Mouse (Mus musculus) heart, adult 18-20 months (tissue): Measurements from ENCODE around the gene Coq3. TPM values are rescaled to one million over a fixed set of nuclear protein-coding genes. Genes with fewer than 3 reads are reported as not detected.

ENCODE experiments used
- DNase-seq, 2 experiments: peaks; one replicate each; pipeline ENCODE4 v3.0.0; 2021 to 2022; ENCODE audit warnings: mixed read lengths in 1 of 2
- long read RNA-seq, 2 experiments: library from polyadenylated mRNA; stranded (forward); transcript quantifications; one replicate each; pipeline ENCODE4 v2.0.0; 2021
- total RNA-seq, 2 experiments: library from RNA; stranded (reverse); gene quantifications; 2 replicates each; pipeline ENCODE4 v1.2.3; 2021

Coq3 gene
- total RNA-seq = 10 to 100 TPM; 38.7 to 39.9 TPM
- long read RNA-seq, experiment 1, transcript Coq3-201 (7 exons, 2,651 nt) = major isoform, 51 of 376 reads
- long read RNA-seq, experiment 1, partial matches to known transcripts = 321 of 376 reads
- long read RNA-seq, experiment 1, other reads (novel, unspliced or antisense) = 4 of 376 reads
- long read RNA-seq, experiment 2, transcript Coq3-201 (7 exons, 2,651 nt) = major isoform, 26 of 285 reads
- long read RNA-seq, experiment 2, partial matches to known transcripts = 3 of 285 reads
- long read RNA-seq, experiment 2, other reads (novel, unspliced or antisense) = 256 of 285 reads

DNA sequence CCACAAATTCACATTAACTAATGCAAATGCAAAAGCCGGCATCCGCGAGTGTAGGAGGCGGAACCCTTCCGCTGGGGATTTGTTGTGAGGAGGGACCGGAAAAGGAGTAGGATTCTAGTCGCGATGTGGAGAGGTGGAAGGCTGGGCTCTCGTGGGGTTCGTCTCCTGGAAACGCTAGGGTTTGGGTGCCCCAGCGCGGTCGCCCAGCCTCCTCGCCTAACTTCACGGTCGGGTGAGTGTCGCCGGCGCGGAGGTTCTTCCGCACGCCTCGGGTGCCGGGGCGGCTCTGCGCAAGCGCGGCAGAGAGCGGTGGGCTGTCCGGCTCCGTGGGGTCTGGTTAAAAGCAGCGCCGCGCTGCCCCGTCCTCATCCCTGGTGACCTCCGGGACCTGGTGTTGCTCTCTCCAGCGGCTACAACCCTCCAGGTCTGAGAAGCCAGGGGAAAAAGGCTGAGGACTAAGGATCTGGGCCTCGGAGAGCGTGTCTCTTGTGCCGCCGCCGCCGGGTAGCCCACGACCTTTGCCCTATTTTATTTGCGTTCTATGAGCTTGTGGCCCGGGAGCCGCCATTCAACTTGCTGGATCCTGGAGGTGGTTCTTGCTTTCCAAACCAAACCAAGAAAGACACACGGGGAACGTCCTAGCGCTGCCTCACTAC, at the start of gene Coq3:
Gene Coq3, plus strand, starts transcription at position 109 of the 656 bp plus-strand sequence.
- peak; percentile 86 to 88 for DNase-seq

GRCm38 (mm10) chr4:21832844-21833243, 46.6 kb upstream of the Coq3 start:
- DNase-seq = no peak

- DNase-seq = peak; percentile 96 to 97
These were observed 31.8 kb upstream of the Coq3 start, which contains the start of gene Pnisr for GRCm38 (mm10) chr4:21847481-21848286. TSS of gene Pnisr (plus strand) at chr4:21847583.

GRCm38 (mm10) chr4:21848287-21848630, 31.2 kb upstream of the Coq3 start:
- peak; percentile 91 to 95 for DNase-seq

DNA sequence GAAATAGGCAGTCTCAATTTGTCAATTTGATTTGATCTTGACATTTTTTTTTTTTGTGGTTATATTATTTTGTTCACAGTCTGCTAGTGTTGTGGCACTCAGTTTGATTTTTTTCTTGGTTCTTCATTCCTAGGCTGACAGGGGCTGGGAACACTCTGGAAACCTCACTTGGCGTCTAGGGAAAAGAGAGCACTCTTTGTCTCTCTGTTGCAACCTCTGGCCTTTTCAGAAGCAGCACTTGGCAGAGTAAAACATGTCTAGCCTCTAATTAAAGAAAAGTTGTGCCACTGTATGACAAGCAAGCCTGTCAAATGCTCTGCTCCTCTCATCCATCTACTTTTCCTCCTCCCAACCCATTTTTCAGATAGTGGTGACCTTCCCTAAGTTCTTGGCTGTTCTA, 22.0 kb upstream of the Coq3 start:
- DNase-seq = no peak

DNA sequence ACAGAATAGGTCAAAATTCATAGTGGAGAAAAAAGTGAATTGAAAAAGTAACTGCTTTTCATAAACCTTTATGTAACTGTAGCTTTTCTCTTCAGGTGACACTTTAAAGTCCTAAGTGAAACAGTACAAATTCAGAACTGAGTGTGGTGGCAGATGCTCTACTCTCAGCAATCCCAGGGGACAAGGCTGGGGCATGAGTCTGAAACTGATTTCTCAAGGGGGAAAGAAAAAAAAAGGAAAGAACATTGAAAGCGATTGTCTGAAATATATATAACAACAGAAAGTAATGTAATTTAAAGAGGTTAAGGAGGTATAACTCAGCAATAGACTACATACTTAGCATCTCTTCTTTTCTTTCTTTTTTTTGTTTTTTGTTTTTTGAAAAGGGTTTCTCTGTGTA, 14.2 kb upstream of the Coq3 start:
- DNase-seq = no peak

DNA sequence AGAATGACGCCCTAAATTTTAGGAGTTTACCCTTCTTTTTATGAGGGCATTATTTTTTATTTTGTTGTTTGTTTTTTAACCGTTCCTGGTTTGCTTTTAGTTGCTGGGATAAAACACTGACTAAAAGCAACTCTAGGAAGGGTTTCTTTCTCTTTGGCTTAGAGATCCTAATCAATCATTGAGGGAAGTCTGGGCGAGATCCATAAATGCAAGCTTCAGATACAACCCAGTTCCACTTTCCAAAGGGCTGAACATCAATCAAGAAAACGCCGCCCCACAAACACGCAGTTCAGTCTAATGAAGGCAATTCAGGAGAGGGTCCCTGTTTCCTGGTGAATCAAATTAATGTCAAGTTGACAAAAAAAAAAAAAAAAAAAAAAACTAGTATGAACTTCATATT, 697 bp upstream of the Coq3 start:
- DNase-seq = no peak

GRCm38 (mm10) chr4:21882806-21883205, 3.3 kb downstream of the Coq3 start:
- no peak for DNase-seq

- no peak for DNase-seq
These were observed 6.4 kb downstream of the Coq3 start for GRCm38 (mm10) chr4:21885831-21886230.

GRCm38 (mm10) chr4:21930971-21931771, 51.7 kb downstream of the Coq3 start, which contains the start of gene Faxc:
TSS of gene Faxc (plus strand) at chr4:21931329.
- peak; percentile 31 to 44 for DNase-seq

- no peak for DNase-seq
These were observed 52.5 kb downstream of the Coq3 start for GRCm38 (mm10) chr4:21931772-21932630.

DNA sequence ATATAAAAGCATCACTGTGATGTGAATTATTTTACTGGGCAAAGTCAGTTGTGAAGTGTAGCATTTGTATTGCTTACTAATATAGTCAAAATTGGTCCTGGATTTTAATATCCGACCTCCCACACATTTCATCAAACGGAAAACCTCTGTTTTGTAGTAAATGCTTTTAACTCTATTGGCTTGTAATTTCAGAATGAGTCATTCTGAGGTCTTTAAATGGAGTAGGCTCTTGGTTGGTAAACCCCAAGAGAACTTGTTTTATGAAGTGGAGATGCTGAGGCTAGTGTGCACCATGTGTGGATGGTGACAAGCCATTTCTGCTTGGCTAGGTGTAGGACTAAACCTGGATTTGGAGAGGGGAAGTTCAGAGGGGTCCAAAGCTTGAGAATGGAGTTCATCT, 55.9 kb downstream of the Coq3 start:
- DNase-seq = no peak

DNA sequence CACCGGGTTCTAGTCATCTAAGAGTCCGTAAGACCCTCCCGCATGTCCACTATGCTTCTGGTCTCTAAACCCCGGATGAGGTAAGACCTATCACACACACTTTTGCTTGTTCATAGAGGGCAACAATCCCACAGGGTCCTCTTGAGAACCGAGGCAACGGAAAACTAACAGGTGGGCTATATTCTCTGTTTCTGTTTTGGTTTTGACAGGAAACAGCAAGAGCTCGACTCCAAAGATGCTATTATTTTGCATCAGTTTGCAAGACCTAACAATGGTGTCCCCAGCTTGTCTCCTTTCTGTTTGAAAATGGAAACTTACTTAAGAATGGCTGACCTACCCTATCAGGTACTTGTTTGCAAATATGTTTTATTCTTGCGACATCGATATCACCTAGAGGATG, 57.0 kb downstream of the Coq3 start:
- DNase-seq = no peak

GRCm38 (mm10) chr4:21937890-21938289, 58.4 kb downstream of the Coq3 start:
- DNase-seq = no peak

- DNase-seq = no peak
These were observed 65.2 kb downstream of the Coq3 start for GRCm38 (mm10) chr4:21944672-21945071.

DNA sequence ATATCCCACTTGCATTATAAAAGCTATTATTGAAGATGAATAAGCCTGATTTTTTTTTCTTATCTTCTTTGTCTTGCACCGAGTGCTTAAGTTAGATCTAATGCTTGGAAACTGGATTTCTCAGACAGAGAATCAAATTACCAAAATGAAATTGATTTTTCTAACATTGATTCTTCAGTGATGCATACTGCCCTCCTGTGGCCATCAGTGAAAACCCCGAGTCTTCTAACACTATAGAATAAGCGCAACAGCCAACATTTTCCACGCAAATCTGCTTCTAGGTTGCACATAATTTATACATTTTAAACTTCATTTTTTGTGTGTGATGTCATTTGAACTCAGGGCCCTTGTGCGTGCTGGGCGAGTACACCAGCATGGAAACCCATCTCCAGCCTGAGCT, 72.0 kb downstream of the Coq3 start:
- peak; percentile 4 to 34 for DNase-seq

GRCm38 (mm10) chr4:21952255-21952654, 72.8 kb downstream of the Coq3 start:
- DNase-seq = no peak

- DNase-seq = peak; percentile 4 to 20
These were observed 78.3 kb downstream of the Coq3 start for GRCm38 (mm10) chr4:21957570-21958321.
